Mouse (Mus musculus) intestine, postnatal 0 days (tissue): ENCODE measurements around the gene Nav3. TPM values are rescaled to one million over a fixed set of nuclear protein-coding genes. Genes with fewer than 3 reads are reported as not detected.

ENCODE experiments used
- ATAC-seq: fragments of 200-750 bp; cut with Nextera tagmentation; 2 replicates; pipeline ENCODE4 v1.8.0; 2017; ENCODE audit warnings: mild to moderate bottlenecking, moderate TSS enrichment, moderate library complexity
- H3K27ac ChIP-seq: fragments of 300-500 bp; sonication (generic); 2 replicates; pipeline ENCODE4 v1.5.1; 2014; ENCODE audit warnings: mild to moderate bottlenecking, low read depth, low read length, moderate library complexity
- H3K27me3 ChIP-seq: fragments of 300-500 bp; sonication (generic); replicated peaks from 2 replicates; pipeline ENCODE4 v1.6.1; 2014; ENCODE audit warnings: low read length, mixed read lengths; ENCODE audit not compliant: control insufficient read depth, insufficient read depth
- H3K36me3 ChIP-seq: fragments of 300-500 bp; sonication (generic); 2 replicates; pipeline ENCODE4 v1.6.1; 2014; ENCODE audit warnings: mild to moderate bottlenecking, moderate library complexity; ENCODE audit not compliant: control insufficient read depth, insufficient read depth
- H3K4me1 ChIP-seq: fragments of 300-500 bp; sonication (generic); replicated peaks from 2 replicates; pipeline ENCODE4 v1.6.1; 2014; ENCODE audit warnings: antibody characterized with exemption, low read length, mixed read lengths; ENCODE audit not compliant: control insufficient read depth, insufficient read depth
- H3K4me2 ChIP-seq: fragments of 300-500 bp; sonication (generic); replicated peaks from 2 replicates; pipeline ENCODE4 v1.6.1; 2014; ENCODE audit warnings: low read depth, mild to moderate bottlenecking, moderate library complexity
- H3K4me3 ChIP-seq: fragments of 300-500 bp; sonication (generic); 2 replicates; pipeline ENCODE4 v1.5.1; 2014; ENCODE audit warnings: low read depth, low read length
- H3K9ac ChIP-seq: fragments of 300-500 bp; sonication (generic); 2 replicates; pipeline ENCODE4 v1.6.1; 2014; ENCODE audit warnings: mild to moderate bottlenecking, low read depth, low read length
- H3K9me3 ChIP-seq: fragments of 300-500 bp; sonication (generic); 2 replicates; pipeline ENCODE4 v1.6.1; 2016; ENCODE audit warnings: mixed run types; ENCODE audit not compliant: control insufficient read depth
- CTCF ChIP-seq: sonication (generic); IDR thresholded peaks from 2 replicates; pipeline ENCODE4 v1.5.1; 2016; ENCODE audit warnings: low read depth, mild to moderate bottlenecking, control low read depth, antibody characterized with exemption, moderate library complexity
- WGBS: fragments of 180-500 bp; shearing (Covaris S2); extraction: QIAGEN DNeasy Blood & Tissue Kit; methylation state at CpG from one replicate; pipeline ENCODE4 v1.1.7; 2014; 5-methylcytosine and 5-hydroxymethylcytosine counted together
- polyA plus RNA-seq: library from polyadenylated mRNA; unstranded; fragments of >200 nt; fragmentation: Nextera tagmentation; extraction: Ambion mirVana; gene quantifications from 2 replicates; pipeline ENCODE4 v1.2.1, GENCODE M21; 2015

The Nav3 gene
- polyA plus RNA-seq, 1 experiment from 2014 or later, result 0.77 TPM

GRCm38 (mm10) chr10:109907206-109907605, 548.8 kb downstream of the Nav3 start:
- 77% methylated on average over 4 of the region's 4 CpGs for WGBS
- H3K9me3 ChIP-seq, result no peaks in the 10 kb centered on the region
- no peak for TF ChIP-seq CTCF

GRCm38 (mm10) chr10:109906413-109906785, 549.6 kb downstream of the Nav3 start:
- no peak for TF ChIP-seq CTCF
- Histone ChIP-seq H3K4me3 (no peak overlapping the region), H3K27me3 (no peaks in the 10 kb centered on the region), H3K4me2 (peak overlapping the region; percentile 18; the same call in 1 of the 2 replicates), H3K9me3 (no peaks in the 10 kb centered on the region), H3K9ac (no peak overlapping the region), H3K27ac (no peak overlapping the region), H3K36me3 (no peaks in the 10 kb centered on the region), H3K4me1 (no peaks in the 10 kb centered on the region)
- 21% methylated on average over 6 of the region's 6 CpGs for WGBS
- ATAC-seq, result no peak

More at GRCm38 (mm10) chr10:109907206-109907605, 548.8 kb downstream of the Nav3 start:
- no peaks in the 10 kb centered on the region for H3K36me3 ChIP-seq
- H3K4me3 ChIP-seq, result no peak overlapping the region
- no peak overlapping the region for H3K27ac ChIP-seq
- H3K4me1 ChIP-seq, result no peaks in the 10 kb centered on the region
- H3K4me2 ChIP-seq, result no peak overlapping the region
- no peaks in the 10 kb centered on the region for H3K27me3 ChIP-seq
- ATAC-seq, result no peak
- no peak overlapping the region for H3K9ac ChIP-seq

- Histone ChIP-seq H3K36me3 (no peaks in the 10 kb centered on the region), H3K27ac (no peak overlapping the region), H3K4me1 (no peaks in the 10 kb centered on the region), H3K9me3 (no peaks in the 10 kb centered on the region), H3K27me3 (no peaks in the 10 kb centered on the region), H3K4me3 (no peak overlapping the region), H3K9ac (no peak overlapping the region), H3K4me2 (peak overlapping the region; percentile 18; the same call in 1 of the 2 replicates)
- WGBS, result 18% methylated on average over 9 of the region's 9 CpGs
- no peak for TF ChIP-seq CTCF
- peak; percentile 59 for ATAC-seq
Measured at GRCm38 (mm10) chr10:109905649-109906412, 550.2 kb downstream of the Nav3 start.

- Histone ChIP-seq H3K4me1 (no peaks in the 10 kb centered on the region), H3K27me3 (no peaks in the 10 kb centered on the region), H3K36me3 (no peaks in the 10 kb centered on the region), H3K4me2 (no peak overlapping the region), H3K27ac (no peak overlapping the region), H3K9me3 (no peaks in the 10 kb centered on the region), H3K9ac (no peak overlapping the region), H3K4me3 (no peak overlapping the region)
- TF ChIP-seq CTCF, result no peak
- 88% methylated on average over 1 of the region's 1 CpGs for WGBS
- no peak for ATAC-seq
Measured at GRCm38 (mm10) chr10:109904841-109905240, 551.2 kb downstream of the Nav3 start.

- no peak for ATAC-seq
- Histone ChIP-seq H3K9ac (no peak overlapping the region), H3K4me3 (no peak overlapping the region), H3K9me3 (no peaks in the 10 kb centered on the region), H3K27me3 (no peaks in the 10 kb centered on the region), H3K4me1 (no peaks in the 10 kb centered on the region), H3K27ac (no peak overlapping the region), H3K4me2 (no peak overlapping the region), H3K36me3 (no peaks in the 10 kb centered on the region)
- 66% methylated on average over 17 of the region's 17 CpGs for WGBS
- no peak for TF ChIP-seq CTCF
Measured at GRCm38 (mm10) chr10:109903701-109904555, 552.1 kb downstream of the Nav3 start.

- no peak overlapping the region for H3K4me2 ChIP-seq
- WGBS, result 84% methylated on average over 4 of the region's 4 CpGs
- H3K36me3 ChIP-seq, result no peaks in the 10 kb centered on the region
- no peak overlapping the region for H3K9ac ChIP-seq
- no peak for ATAC-seq
- no peak for TF ChIP-seq CTCF
- no peak overlapping the region for H3K4me3 ChIP-seq
- no peak overlapping the region for H3K27ac ChIP-seq
- no peaks in the 10 kb centered on the region for H3K4me1 ChIP-seq
- H3K27me3 ChIP-seq, result no peaks in the 10 kb centered on the region
- H3K9me3 ChIP-seq, result no peaks in the 10 kb centered on the region
Measured at GRCm38 (mm10) chr10:109903241-109903640, 552.8 kb downstream of the Nav3 start.
